Mouse (Mus musculus) layer of hippocampus, adult 9-10 months (tissue): Measurements from ENCODE around the gene Mre11a.

Experiments used
- DNase-seq: peaks from one replicate; pipeline ENCODE4 v3.0.0; 2022; ENCODE audit warnings: low spot score

Mre11a gene

DNA sequence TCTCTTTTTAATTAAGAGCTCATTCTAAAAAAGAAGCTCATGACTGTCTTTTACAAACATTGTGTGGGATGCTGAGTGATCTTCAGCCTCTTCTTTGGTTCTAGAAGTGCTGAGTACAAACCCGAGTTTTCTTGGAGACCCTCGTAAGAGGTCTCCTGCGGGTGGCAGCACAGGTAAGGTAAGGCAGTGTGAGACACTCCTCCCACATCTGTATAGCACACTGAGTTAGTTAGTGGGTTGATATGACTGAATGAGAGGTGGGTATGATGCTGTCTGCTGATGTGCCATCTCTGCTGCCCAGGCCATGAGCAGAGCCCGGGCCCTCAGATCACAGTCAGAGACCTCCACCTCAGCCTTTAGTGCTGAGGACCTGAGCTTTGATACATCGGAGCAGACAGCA, 40.4 kb downstream of the Mre11a start:
- no peak for DNase-seq

DNA sequence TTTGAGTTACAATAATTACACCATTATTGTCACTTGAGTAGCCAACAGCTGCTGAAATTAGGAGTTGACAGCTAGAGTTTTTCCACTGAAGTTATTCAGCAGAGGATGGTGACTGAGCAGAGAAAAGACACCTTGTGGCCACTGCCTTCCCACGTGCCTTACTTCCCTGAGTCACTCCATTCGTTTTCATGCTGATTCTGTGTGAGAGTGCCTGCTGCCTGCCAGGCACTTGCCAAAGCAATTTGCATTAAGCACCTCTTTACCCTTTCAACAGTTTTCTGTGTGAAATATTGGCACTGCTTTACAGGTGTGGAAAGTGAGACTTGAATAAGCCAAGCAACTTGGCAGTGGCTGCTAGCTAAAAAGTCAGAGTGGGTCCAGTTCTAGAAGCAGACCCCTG, 43.4 kb downstream of the Mre11a start:
- no peak for DNase-seq

DNA sequence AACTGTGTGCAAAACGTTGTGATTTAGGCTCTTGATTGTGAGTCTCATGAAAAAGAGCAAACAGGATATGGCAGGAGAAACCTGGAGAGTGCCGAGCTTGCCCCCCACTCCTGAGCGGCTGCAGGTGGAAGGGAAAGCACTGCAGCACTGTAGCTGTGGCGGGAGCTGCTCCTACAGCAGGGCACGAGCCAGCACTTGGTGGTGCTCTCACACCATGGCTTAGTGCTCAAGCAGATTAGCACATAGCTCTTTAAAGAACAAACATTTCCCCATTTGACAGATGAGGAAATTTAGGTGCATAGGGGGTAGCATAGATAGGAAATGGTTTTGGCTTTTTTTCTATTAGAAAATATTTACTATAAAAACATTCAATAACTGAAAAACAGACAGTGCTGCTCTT, 47.6 kb downstream of the Mre11a start:
- no peak for DNase-seq

DNA sequence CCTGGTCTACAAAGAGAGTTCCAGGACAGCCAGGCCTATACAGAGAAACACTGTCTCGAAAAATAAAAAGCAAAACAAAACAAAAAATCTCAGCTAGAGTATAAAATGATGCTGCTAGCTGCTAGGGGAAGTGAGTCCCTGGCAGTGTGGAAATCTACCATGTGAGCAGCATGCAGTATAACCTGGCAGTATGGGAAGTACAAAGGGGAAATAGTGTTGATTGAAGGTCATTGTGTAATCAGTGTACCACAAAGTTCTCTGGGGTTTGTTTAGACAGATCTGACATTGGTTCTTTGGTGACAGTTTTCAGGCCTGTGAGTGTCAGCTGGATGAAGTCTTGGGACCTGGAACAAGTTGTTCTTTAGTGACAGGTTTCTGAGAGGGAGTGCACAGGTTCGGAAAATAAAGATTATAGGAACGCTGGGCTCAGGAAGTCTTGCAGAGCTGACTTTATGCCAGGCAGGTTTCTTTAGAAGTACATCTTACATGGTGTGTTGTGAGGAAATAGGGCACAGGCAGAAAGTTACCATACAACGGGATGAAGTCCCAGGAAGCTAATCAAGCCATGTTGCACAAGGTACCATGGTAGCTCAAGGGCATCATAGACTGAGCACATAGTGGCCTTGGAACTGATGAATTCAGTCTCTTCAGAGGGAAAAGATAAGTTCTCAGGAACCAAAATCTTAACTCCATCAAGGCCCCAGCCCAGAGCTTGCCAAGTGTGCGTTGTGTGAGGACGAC, 51.1 kb downstream of the Mre11a start:
- no peak for DNase-seq

DNA sequence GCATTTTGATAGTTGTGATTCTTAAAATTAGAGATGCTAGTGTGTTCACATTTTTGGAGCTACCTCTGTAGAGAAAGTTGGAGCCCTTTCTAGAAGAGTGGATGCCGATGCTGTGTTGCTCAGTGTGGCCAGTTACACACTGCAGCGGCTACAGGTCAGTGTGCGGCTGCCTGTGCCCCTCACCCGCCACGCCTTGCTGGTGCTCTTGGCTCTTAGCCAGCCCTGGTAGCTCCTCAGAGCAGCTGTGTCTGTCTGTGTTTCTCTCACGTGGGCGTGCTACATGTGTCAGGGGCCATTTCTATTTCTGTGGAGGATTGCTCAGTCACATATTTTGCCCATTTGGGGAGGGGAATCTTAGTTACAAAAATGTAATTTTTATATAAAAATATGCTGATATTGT, 55.1 kb downstream of the Mre11a start:
- no peak for DNase-seq

DNA sequence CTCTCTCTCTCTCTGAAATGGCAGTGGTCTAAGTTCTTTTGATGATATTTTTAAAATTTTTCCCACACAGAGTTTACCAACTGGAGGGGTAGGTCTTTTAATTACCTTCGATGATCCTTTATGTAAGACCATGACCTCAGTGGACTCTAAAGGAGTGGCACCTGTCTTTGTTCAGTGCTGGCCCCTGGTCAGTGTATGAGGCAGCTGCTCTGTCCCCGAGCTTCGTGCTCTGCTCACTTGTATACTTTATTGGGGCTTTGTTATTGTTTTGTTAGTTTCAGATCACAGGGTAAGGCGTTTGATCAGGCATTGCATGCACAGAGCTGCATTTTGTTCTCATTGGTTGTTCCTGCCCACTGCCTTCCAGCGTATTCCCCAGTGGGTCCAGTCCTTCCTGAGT, 55.5 kb downstream of the Mre11a start:
- DNase-seq, result no peak

DNA sequence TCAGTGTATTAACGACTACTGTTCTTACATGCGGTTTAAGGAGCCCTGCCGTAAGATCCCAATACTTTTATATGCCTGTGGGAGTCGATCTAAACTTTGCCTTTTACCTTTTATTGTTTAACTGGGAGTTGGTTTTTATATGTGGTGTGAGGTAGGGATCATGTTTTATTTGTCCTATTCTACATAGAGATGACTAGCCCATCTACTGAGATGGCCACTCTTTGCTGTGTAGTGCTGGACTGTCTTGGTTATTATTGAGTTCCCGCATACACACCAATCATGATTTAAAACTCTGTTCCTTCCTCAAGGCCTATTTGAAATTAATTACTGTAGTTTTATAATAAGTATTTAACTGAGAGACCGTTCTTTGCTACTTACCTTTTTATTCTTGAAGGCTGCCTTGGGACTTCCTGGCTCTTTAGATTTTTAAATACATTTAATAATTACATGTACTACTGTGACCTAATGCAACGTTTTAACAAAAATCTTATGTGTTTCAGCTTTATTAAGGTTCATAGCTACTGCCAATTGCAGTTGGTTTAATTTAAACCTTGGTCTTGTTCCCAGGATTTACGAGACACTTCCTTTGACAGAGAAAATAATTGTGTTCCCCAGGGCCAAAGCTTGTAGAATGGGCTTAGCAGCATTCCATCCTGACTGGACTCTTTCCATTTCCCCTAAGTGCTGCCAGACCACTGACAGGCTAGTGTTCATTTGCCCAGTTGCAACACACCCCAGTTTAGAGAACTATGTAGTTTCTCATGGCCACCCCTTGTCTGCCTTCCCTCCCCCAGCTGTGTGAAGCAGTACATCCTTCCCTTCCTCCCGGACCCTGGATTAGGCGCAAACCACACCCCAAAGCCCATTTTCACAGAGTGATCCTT, 57.7 kb downstream of the Mre11a start:
- DNase-seq, result no peak

DNA sequence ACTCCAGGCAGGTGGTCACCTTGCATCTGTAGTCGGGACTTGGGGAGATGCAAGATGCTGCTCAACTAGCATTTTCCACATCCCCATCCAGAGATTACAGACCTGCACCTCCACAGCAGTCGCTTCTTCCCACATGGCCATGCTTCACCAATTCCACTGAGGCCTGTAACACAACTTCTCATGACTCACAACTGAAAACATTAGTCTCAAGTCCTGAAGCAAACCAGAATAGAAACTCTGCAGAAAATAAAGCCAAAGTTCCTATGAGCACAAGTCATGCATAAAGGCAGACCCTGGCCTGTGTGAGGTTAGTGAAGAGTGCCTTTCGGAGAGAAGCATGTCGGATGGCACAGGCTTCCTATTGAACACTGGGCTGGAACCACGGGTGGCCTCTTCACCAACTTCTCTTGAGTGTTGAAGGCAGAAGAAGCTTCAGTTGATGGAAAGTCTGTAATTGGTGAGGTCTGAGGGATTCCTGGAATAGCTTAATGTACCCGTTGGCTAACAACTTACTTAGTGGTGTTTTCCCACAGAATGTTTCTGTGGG, 58.9 kb downstream of the Mre11a start:
- no peak for DNase-seq

DNA sequence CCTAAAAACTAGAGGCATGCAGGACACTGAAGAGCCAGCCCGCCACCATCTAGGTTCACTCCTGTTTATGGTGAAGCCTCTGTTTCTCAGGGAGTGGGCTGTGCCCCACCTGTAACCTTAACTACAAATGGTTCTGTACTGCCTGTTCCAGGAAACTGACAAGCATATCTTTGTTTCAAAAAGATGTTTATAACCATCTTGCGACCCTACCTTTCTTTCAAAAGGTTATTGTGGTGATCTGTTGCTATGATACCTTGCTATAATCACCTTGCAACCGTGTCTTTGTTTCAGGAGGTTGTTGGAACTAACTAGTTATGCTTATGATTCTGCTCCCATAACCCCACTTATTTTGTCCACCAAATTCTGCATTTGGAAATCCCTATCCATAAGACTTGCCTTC, 59.4 kb downstream of the Mre11a start:
- DNase-seq, result no peak

DNA sequence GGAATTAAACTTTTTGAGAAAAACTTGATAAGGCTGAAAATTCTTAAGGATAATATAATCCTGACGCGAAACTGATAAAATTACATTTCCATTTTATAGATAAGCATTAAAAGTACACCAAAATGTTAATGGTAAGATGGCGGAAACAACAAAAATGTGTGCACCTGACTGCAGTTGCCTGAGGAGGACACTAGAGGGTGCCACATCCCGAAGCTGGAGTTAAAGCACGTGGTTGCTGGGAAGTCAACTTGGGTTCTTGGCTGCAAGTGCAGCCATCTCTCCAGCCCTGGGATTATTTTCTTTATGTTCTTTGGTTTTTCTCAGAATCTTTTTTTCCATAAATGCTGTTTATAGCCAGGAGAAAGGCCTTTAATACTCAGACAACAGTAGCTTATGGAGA, 62.0 kb downstream of the Mre11a start:
- no peak for DNase-seq

DNA sequence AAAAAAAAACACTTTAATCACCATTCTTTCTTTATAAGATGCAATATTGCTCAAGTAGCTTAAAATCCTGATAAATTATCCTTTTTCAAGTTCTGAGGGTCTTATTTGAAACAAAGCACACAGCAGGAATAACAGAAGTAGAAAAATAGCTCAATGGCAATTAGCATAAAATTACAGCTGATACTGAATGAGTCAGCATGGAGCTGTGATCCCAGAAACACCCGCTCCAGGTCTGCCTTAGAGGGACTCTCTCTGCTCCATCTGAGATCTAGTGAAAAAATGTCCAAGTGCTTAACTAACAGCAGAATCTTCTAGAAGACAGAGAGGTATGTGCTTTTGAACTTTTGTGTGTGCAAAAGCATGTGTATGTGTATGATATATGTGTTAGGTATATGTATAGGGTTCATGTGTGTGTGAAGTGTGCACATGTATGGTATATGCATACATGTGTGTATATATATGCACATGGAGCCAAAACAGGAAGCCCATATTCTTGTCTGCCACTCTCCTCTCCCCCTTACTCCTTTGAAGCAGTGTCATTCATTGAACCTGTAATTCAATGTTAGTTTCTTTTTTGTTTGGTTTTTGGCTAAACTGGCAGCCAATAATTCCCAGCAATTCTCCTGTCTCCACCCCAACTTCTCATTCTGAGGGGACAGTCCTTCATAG, 63.9 kb downstream of the Mre11a start:
- DNase-seq, result no peak

DNA sequence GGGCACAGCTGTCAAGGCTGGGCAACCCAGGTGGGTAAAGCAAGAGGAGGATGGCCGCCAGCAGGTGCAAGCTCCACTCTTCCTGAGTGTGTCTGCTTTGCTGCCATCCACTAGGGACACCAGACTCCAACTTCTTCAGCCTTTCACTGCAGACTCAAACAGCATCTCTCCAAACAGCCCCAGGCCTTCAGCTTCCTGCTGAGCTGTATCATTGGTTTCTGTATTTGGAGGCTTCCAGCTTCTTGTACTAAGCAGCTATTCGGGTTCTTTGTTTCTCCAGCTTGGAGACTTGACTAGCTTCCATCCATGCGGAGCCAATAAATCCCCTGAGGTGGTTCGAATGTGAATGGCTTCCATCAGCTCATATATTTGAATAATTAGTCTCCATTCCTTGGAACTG, 70.1 kb downstream of the Mre11a start:
- DNase-seq, result no peak

DNA sequence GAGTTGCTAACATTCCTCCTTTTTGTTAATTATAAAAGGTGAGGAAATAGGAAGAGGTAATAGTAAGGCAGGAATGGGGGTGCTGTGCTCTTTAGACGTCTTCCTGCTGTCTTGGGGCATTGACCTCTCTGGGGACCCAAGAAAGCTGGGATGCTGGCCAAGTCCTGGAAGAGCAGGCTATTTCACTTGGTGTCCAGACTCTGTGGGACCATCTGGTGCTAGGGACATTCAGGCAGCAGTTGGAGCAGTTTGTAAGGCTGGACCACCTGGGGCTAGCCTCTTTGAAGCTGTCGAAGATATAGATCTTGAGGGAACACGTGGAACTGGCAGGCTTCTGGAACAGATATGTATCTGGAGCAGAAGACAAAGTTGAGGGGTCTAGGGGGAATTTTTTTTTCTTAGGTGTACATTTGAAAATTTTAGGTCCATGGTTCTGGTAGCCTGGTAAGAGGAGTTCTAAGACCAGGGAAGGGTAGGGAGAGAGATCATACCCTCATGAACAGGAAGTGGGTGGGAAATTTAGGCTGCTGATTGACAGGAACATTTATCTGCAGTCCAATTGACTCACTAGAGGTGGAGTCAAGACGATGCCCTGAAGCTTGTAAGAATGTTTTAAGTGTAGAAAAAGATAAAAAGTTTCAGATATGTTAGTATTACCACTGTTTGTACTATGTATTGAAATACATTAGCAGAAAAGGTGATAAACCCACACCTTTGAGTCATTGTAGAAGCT, 72.6 kb downstream of the Mre11a start:
- no peak for DNase-seq

DNA sequence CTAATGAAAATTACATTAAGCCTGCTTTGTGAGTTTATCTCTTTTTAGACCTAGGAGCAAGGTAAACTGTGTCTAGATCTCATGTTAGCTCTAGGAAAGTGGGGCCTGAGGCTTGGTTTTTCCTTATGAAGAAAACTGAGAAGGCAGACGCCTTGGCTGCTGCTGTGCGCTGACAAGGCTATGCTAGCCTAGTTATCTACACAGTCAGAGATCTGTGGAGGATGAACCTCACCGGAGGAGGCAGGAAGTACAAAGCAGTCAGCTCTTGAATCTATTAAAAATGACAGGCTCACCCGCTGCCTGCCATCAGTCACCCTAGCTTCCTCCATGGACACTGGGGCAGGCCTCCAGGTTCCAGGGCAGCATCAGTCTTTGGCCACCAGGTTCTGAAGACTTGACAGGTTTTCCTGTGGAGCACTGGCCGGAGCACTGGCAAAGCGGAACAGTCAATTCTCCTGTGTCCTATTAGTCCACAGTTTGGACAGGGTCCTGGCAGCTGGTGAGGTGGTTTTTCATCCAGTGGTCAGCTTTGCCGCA, 73.8 kb downstream of the Mre11a start:
- DNase-seq, result no peak

DNA sequence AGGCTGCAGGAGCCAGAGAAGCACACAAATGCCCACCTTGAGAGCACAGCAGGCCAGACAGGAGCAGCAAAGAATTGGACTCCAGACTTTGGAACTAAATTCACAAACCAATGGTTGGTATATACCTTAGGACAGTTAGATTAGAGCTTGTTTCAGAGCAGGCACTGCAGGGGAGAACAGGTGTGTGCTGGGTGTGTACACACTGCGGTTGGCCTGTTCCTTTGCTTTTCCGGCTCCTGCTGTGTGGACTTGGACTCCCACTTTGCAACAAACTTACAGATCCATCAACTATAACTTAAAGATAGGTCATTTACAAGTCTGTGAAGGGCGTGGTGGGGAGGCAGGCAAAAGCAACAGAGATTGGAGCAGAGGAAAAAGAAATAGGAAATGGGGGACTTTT, 74.3 kb downstream of the Mre11a start:
- DNase-seq, result no peak

DNA sequence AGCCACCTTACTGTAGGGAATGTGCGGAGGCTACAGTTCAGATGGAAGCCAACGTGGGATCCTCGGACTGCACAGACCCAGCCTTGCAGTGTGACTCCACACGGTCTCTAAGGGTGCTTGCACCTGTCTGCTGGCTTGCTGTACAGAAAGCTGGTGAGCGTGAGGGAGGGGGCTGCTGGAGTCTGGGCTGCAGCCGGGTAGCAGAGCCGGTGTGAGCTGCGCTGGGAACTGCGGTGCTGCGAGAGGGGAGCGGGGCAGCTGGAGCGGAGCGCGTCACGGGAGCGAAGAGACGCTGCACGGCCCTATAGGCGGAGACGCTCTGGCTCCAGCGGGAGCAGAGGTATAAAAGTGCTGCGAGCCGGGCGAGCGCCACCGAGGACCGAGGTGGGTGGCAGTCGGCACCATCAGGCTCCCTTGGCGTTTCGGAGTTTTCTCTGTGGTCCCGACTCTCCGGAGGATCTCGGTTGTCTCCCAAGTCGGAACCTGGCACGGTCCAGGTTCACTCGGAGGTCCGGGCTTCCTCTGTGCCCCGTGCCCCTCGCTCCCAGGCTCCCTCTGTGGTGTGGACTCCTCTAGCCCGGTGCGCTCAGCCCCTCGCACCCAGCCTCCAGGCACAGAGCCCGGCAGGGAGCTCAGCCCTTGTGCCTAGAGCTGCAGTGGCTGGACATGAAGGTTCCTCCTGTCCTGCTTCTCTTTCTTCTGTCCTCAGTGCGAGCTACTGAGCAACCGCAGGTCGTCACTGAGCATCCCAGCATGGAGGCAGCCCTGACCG, 75.6 kb downstream of the Mre11a start, which contains the start of gene Gpr83:
Gene Gpr83, plus strand, starts transcription at position 343 of the 772 bp plus-strand sequence.
- DNase-seq, result no peak

DNA sequence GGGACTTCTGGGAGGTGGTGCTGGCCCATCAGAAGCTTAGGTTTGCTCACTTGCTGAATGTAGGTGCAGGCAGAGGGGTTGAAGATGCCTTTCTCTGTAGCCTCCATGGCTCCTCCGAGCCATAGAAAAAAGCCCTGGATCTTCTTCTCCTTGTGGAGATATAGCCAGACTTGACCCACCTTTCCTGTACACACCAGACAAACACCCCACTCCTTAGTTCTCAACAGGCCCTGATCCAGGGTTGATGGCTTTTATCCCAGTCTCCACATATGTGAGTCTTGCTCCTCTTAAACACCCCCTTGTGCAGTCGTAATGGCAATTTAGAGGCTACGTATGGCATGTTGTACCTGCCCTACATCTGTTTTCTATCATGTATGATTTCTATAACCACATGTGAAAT, 78.7 kb downstream of the Mre11a start:
- no peak for DNase-seq

DNA sequence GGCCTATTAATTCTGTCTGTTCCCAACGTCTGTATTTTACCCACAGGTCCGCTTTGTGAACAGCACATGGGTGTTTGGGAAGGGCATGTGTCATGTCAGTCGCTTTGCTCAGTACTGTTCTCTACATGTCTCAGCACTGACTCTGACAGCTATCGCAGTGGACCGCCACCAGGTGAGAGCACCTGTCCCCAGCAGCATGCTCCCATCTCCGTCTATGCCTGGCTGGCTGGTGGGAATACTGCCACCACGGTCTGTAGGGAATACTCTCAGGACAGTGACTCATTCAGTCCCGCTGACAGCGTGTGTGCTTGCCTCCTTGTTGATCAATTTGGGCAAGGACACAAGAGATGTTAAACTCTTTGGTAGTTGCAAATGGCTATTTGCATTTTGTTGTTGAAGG, 80.3 kb downstream of the Mre11a start:
- no peak for DNase-seq

DNA sequence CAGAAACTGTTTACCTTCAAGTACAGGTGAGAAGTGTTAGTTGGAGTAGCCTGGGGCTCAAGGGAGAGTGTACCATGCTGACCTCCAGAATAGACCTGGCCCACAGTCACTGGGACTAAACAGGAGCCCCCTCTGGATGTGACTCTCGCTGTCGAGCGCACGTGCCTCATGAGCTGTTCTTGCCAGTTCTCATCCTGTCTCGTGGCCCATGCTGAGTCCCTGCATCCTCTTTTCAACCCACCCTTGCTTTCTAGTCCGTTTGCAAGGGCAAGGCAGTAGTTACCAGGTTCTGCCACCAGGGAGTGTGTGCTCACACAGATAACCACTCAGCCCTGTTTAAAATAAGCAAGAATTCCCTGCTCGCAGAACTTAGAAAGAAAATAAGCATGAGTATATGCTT, 82.5 kb downstream of the Mre11a start:
- DNase-seq, result peak; percentile 48

DNA sequence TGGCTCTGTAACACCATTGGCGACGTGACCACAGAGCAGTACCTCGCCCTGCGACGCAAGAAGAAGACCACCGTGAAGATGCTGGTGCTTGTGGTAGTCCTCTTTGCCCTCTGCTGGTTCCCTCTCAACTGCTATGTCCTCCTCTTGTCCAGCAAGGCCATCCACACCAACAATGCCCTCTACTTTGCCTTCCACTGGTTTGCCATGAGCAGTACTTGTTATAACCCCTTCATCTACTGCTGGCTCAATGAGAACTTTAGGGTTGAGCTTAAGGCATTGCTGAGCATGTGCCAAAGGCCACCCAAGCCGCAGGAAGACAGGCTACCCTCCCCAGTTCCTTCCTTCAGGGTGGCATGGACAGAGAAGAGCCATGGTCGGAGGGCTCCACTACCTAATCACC, 83.9 kb downstream of the Mre11a start:
- DNase-seq, result no peak

DNA sequence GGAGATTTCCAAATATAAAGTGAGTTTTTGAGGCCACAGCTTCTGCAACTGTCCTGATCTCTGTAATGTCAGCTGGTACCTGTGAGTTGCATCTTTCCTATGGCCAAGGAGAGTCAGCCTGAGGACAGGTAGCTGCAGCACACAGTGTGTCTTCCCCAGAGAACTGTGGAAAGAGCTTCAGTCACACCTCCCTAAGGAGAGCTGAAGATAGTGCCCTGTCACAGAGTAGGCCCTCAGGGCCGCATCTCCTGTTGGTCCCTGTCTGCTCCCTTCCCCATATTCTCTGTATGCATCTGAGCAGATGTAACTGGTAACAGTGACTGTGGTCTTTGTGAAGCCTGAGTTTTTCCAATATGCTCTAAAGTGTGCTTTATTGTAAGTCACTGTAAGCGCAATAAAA, 85.9 kb downstream of the Mre11a start:
- no peak for DNase-seq
